Mouse (Mus musculus) midbrain, embryonic 15.5 days (tissue): ENCODE results near the gene Gm21972. TPM values are rescaled to one million over a fixed set of nuclear protein-coding genes. Genes with fewer than 3 reads are reported as not detected.

Experiments used
- ATAC-seq: fragments of 200-750 bp; cut with Nextera tagmentation; replicated peaks from 2 replicates; pipeline ENCODE4 v1.8.0; 2017; ENCODE audit warnings: moderate TSS enrichment
- H3K27ac ChIP-seq: fragments of 300-500 bp; sonication (generic); 2 replicates; pipeline ENCODE4 v1.5.1; 2015; ENCODE audit warnings: mild to moderate bottlenecking, inconsistent platforms
- H3K27me3 ChIP-seq: fragments of 300-500 bp; sonication (generic); replicated peaks from 2 replicates; pipeline ENCODE4 v1.6.1; 2015; ENCODE audit warnings: inconsistent platforms
- H3K36me3 ChIP-seq: fragments of 300-500 bp; sonication (generic); replicated peaks from 2 replicates; pipeline ENCODE4 v1.6.1; 2015; ENCODE audit warnings: inconsistent platforms
- H3K4me1 ChIP-seq: fragments of 300-500 bp; sonication (generic); 2 replicates; pipeline ENCODE4 v1.6.1; 2015; ENCODE audit warnings: inconsistent platforms
- H3K4me2 ChIP-seq: fragments of 300-500 bp; sonication (generic); 2 replicates; pipeline ENCODE4 v1.6.1; 2015; ENCODE audit warnings: inconsistent platforms, mild to moderate bottlenecking, moderate library complexity
- H3K4me3 ChIP-seq: fragments of 300-500 bp; sonication (generic); 2 replicates; pipeline ENCODE4 v1.5.1; 2015; ENCODE audit warnings: mild to moderate bottlenecking, inconsistent platforms
- H3K9ac ChIP-seq: fragments of 300-500 bp; sonication (generic); 2 replicates; pipeline ENCODE4 v1.6.1; 2015; ENCODE audit warnings: mild to moderate bottlenecking, inconsistent platforms
- H3K9me3 ChIP-seq: fragments of 300-500 bp; sonication (generic); 2 replicates; pipeline ENCODE4 v1.6.1; 2016; ENCODE audit warnings: inconsistent platforms
- WGBS: fragments of 180-500 bp; shearing (Covaris S2); methylation state at CpG from one replicate; pipeline ENCODE4 v1.1.7; 2015; ENCODE audit warnings: mixed read lengths; 5-methylcytosine and 5-hydroxymethylcytosine counted together
- polyA plus RNA-seq: library from polyadenylated mRNA; unstranded; fragments of >200 nt; fragmentation: Nextera tagmentation; extraction: Ambion mirVana; gene quantifications from 2 replicates; pipeline ENCODE4 v1.2.1, GENCODE M21; 2015

Gm21972 gene
- polyA plus RNA-seq, 1 experiment from 2014 or later, result 0.23 TPM

DNA sequence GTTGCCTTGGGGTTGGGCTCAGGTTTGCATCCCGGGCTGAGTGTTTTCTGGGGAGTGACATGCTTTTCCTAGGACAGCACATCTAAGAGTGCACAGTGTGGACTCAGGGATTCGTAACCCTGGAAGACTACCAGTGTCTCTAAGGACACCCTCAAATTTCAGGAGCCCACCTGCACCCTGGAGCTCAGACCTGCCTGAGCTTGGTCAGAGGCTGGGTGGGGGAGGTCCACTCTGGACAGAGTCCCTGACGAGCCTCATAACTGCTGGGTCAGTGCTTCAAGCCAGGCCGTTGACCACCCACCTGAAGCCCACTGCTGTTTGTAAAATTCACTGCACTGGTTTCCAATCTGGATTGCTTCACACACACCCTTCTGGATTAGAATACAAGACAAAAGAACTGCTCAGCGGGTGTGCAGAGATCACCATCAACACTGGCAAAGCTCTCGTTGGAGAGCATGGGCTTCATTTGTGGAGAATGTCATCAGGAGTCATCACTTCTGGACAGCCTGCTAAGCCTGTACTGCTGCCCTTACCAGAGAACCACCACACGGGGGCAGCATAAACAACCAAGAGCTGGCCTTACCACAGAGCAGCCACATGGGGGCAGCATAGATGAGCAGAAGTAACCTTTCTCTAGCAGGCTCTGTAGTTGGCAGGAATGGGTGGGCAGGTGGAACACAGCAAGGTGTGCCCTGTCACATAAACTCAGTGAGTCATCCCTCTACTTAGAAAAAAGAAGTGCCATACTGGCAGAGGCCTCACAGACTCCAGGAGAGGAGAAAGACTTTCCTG is 45.2 kb downstream of the Gm21972 start:
- WGBS, result 47% methylated on average over 7 of the region's 7 CpGs
- peaks cover 27% of the 10 kb centered on the region for H3K36me3 ChIP-seq
- H3K9me3 ChIP-seq, result no peaks in the 10 kb centered on the region
- H3K27me3 ChIP-seq, result no peaks in the 10 kb centered on the region
- peak; percentile 69 for ATAC-seq
- H3K4me3 ChIP-seq, result no peak overlapping the region
- H3K4me2 ChIP-seq, result no peak overlapping the region
- H3K27ac ChIP-seq, result no peak overlapping the region
- H3K4me1 ChIP-seq, result no peaks in the 10 kb centered on the region
- H3K9ac ChIP-seq, result no peak overlapping the region

DNA sequence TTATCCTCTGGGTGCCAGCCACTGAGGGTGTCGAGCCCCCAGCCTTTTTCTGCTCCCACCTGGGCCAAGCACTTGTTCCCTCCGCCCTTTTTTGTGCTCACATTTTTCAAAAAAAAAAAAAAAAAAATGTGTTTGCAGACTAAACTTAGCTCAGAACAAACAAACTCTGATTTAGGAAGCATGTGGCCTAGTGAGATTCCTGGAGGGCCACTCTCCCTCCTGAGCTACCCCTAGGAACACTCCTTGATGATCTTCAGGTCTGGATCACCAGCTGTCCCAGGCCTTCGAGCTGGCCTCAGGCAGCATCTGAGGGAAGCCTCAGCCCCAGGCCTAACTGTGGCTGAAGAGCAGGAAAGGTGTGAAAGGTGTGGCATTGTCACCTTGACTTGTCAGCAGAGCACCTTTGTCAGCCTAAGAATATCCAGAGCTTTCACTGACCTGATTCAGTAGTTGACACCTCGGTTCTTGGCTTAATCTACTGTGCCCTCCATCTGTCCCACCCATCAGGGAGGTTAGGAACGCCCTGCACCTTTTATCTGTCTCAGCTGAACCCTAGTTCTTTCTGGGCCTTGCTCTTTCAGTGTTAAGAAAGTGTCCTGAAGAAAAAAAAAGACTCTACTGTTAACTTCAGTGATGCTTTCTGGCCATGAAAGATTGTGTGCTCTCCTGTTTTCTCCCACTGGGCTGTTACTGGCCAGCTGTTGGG is 48.7 kb downstream of the Gm21972 start:
- WGBS, result 87% methylated on average over 5 of the region's 5 CpGs
- Histone ChIP-seq H3K36me3 (peaks cover 11% of the 10 kb centered on the region; the same call in 1 of the 2 replicates), H3K27me3 (no peaks in the 10 kb centered on the region), H3K4me1 (no peaks in the 10 kb centered on the region), H3K4me3 (no peak overlapping the region), H3K9me3 (no peaks in the 10 kb centered on the region), H3K9ac (no peak overlapping the region), H3K27ac (no peak overlapping the region), H3K4me2 (no peak overlapping the region)
- ATAC-seq, result no peak

DNA sequence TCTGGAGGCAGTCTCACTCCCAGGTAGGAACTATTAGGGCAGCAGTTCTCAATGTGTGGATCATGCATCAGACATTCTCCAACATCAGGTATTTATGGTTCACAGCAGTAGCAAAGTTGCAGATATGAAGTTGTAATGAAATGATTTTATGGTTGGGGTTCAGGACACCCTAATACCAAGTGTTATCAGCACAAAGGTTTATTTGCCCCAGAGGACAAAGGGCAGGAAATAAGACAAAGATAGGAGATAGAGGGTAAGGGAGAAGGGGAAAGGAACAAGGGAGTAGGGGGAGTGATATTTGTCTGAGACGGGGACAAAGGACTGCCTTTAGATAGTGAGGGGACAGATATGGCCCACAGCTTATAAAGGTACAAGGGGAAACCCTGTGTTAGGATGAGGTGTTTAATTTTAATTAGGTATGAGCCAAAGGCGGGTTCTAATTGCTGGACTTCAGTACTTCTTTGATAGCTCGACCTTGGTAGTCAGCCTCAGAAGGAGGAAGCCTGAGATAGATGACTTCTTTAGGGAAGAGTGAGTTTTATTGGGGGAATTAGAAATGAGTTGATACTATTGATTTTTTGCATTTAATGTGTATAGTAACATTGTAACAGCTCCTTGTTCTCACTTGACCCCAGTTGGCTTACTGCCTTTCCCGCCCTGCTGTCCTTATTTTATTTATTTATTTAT is 50.3 kb downstream of the Gm21972 start:
- H3K27ac ChIP-seq, result no peak overlapping the region
- WGBS, result 87% methylated on average over 4 of the region's 4 CpGs
- no peaks in the 10 kb centered on the region for H3K9me3 ChIP-seq
- H3K4me3 ChIP-seq, result no peak overlapping the region
- 0 out of 2 replicates have a peak, but pooled peaks cover 8% of the 10 kb centered on the region for H3K36me3 ChIP-seq
- ATAC-seq, result no peak
- H3K9ac ChIP-seq, result no peak overlapping the region
- no peaks in the 10 kb centered on the region for H3K4me1 ChIP-seq
- H3K27me3 ChIP-seq, result no peaks in the 10 kb centered on the region
- no peak overlapping the region for H3K4me2 ChIP-seq

- H3K27ac ChIP-seq, result no peak overlapping the region
- no peak overlapping the region for H3K9ac ChIP-seq
- H3K27me3 ChIP-seq, result no peaks in the 10 kb centered on the region
- H3K4me2 ChIP-seq, result no peak overlapping the region
- ATAC-seq, result no peak
- no peaks in the 10 kb centered on the region for H3K4me1 ChIP-seq
- no peaks in the 10 kb centered on the region for H3K9me3 ChIP-seq
- no peak overlapping the region for H3K4me3 ChIP-seq
- peaks cover 13% of the 10 kb centered on the region; the same call in 1 of the 2 replicates for H3K36me3 ChIP-seq
- WGBS, result 90% methylated on average over 7 of the region's 7 CpGs
These were observed 53.3 kb downstream of the Gm21972 start for GRCm38 (mm10) chr1:86186762-86187161.

GRCm38 (mm10) chr1:86187856-86188255 is 54.4 kb downstream of the Gm21972 start:
- WGBS, result 63% methylated on average over 2 of the region's 2 CpGs
- ATAC-seq, result no peak
- H3K9me3 ChIP-seq, result no peaks in the 10 kb centered on the region

GRCm38 (mm10) chr1:86188271-86188670 is 54.8 kb downstream of the Gm21972 start:
- no peaks in the 10 kb centered on the region for H3K27me3 ChIP-seq
- H3K27ac ChIP-seq, result no peak overlapping the region
- H3K9ac ChIP-seq, result no peak overlapping the region
- no peak for ATAC-seq
- H3K4me2 ChIP-seq, result no peak overlapping the region
- peaks cover 14% of the 10 kb centered on the region; the same call in 1 of the 2 replicates for H3K36me3 ChIP-seq
- H3K9me3 ChIP-seq, result no peaks in the 10 kb centered on the region
- H3K4me3 ChIP-seq, result no peak overlapping the region
- H3K4me1 ChIP-seq, result no peaks in the 10 kb centered on the region
- WGBS, result 87% methylated on average over 2 of the region's 2 CpGs

More at GRCm38 (mm10) chr1:86187856-86188255, 54.4 kb downstream of the Gm21972 start:
- Histone ChIP-seq H3K4me3 (no peak overlapping the region), H3K36me3 (peaks cover 14% of the 10 kb centered on the region; the same call in 1 of the 2 replicates), H3K4me2 (no peak overlapping the region), H3K27ac (no peak overlapping the region), H3K4me1 (no peaks in the 10 kb centered on the region), H3K9ac (no peak overlapping the region), H3K27me3 (no peaks in the 10 kb centered on the region)

DNA sequence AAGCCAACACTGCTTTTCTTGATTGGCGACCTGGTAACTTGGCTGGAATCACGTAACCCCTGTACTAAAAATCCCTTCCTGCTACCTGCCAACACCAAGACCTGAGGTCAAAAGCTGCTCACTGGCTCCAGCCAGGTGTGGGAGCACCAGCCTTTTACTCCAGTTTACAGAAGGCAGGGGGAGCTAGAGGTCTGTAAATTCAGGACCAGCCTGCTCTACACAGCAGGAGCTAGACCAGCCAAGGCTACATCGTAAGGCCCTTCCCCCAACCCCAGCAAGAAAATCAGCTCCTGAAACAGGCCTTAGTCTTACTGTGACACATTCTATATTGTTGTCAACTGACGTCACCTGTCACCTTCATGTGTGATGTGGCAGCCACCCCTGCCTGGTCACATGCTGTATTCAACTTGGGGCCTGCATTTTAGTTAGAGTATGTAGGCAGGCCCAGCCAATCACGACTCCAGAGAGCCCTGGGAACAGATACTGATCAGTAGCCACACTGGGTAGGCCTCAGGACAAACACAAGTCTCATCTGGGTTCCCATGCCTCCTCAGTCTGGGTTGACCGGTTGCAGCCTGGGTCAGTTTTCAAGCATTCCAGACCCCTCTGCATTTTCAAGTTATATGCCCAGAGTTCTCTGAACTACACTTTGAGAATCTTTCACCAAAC is 55.7 kb downstream of the Gm21972 start:
- no peak for ATAC-seq
- Histone ChIP-seq H3K4me3 (no peak overlapping the region), H3K4me2 (no peak overlapping the region), H3K36me3 (peaks cover 15% of the 10 kb centered on the region; the same call in 1 of the 2 replicates), H3K9me3 (no peaks in the 10 kb centered on the region), H3K27ac (no peak overlapping the region), H3K4me1 (no peaks in the 10 kb centered on the region), H3K9ac (no peak overlapping the region), H3K27me3 (no peaks in the 10 kb centered on the region)
- 85% methylated on average over 6 of the region's 6 CpGs for WGBS

GRCm38 (mm10) chr1:86190843-86191242 is 57.4 kb downstream of the Gm21972 start:
- no peak overlapping the region for H3K9ac ChIP-seq
- H3K27me3 ChIP-seq, result no peaks in the 10 kb centered on the region
- no peak overlapping the region for H3K4me2 ChIP-seq
- H3K4me3 ChIP-seq, result no peak overlapping the region
- no peaks in the 10 kb centered on the region for H3K4me1 ChIP-seq
- WGBS, result 89% methylated on average over 6 of the region's 6 CpGs
- H3K36me3 ChIP-seq, result peaks cover 18% of the 10 kb centered on the region; the same call in 1 of the 2 replicates
- no peak overlapping the region for H3K27ac ChIP-seq
- ATAC-seq, result no peak
- no peaks in the 10 kb centered on the region for H3K9me3 ChIP-seq

DNA sequence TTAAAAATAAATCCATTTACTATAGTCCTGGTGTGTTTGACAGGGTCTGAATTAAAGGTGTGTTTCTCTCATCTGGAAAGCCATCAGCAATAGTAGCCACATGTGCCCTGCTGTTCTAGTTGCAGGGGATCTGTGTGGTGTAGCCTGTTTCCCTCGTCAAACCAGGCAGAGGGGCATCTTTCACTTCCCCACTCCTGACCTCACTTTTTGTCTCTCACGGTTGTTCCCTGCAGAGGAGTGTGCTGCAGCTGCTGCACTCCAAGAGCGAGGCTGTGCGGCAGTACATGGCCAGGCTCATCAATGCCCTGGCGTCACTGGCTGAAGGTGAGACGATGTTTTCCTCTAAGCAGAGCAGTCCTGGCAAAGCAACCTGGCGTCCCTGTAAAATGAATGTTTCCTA is 60.6 kb downstream of the Gm21972 start:
- Histone ChIP-seq H3K9ac (no peak overlapping the region), H3K9me3 (no peaks in the 10 kb centered on the region), H3K27ac (no peak overlapping the region), H3K36me3 (peaks cover 26% of the 10 kb centered on the region; the same call in 1 of the 2 replicates), H3K4me2 (no peak overlapping the region), H3K4me3 (no peak overlapping the region), H3K4me1 (no peaks in the 10 kb centered on the region), H3K27me3 (no peaks in the 10 kb centered on the region)
- WGBS, result 84% methylated on average over 7 of the region's 7 CpGs
- ATAC-seq, result no peak

- WGBS, result 78% methylated on average over 6 of the region's 6 CpGs
- no peak for ATAC-seq
- H3K27me3 ChIP-seq, result no peaks in the 10 kb centered on the region
- no peak overlapping the region for H3K9ac ChIP-seq
- no peaks in the 10 kb centered on the region for H3K9me3 ChIP-seq
- no peak overlapping the region for H3K4me3 ChIP-seq
- H3K36me3 ChIP-seq, result peaks cover 34% of the 10 kb centered on the region
- no peak overlapping the region for H3K27ac ChIP-seq
- no peaks in the 10 kb centered on the region for H3K4me1 ChIP-seq
- no peak overlapping the region for H3K4me2 ChIP-seq
These were observed 64.8 kb downstream of the Gm21972 start for GRCm38 (mm10) chr1:86198276-86198675.

GRCm38 (mm10) chr1:86199026-86199425 is 65.6 kb downstream of the Gm21972 start:
- no peaks in the 10 kb centered on the region for H3K27me3 ChIP-seq
- H3K36me3 ChIP-seq, result peaks cover 41% of the 10 kb centered on the region
- no peaks in the 10 kb centered on the region for H3K4me1 ChIP-seq
- ATAC-seq, result no peak
- H3K9ac ChIP-seq, result no peak overlapping the region
- H3K27ac ChIP-seq, result no peak overlapping the region
- no peak overlapping the region for H3K4me3 ChIP-seq
- 80% methylated on average over 5 of the region's 5 CpGs for WGBS
- H3K4me2 ChIP-seq, result no peak overlapping the region
- H3K9me3 ChIP-seq, result no peaks in the 10 kb centered on the region

- Histone ChIP-seq H3K9ac (no peak overlapping the region), H3K4me1 (no peaks in the 10 kb centered on the region), H3K27ac (no peak overlapping the region), H3K4me3 (no peak overlapping the region), H3K4me2 (no peak overlapping the region), H3K27me3 (no peaks in the 10 kb centered on the region), H3K9me3 (no peaks in the 10 kb centered on the region), H3K36me3 (peaks cover 40% of the 10 kb centered on the region)
- no peak for ATAC-seq
These were observed 67.9 kb downstream of the Gm21972 start for GRCm38 (mm10) chr1:86201312-86201711.
